Mouse (Mus musculus) G1E (cell line): ENCODE data around the gene Pip5k1b. TPM values are rescaled to one million over a fixed set of nuclear protein-coding genes. Genes with fewer than 3 reads are reported as not detected.

ENCODE experiments used
- ATAC-seq: 2 replicates; pipeline ENCODE4 v1.8.0; 2016; ENCODE audit warnings: mild to moderate bottlenecking; ENCODE audit not compliant: insufficient number of reproducible peaks, poor library complexity, low FRiP score, severe bottlenecking; ENCODE audit errors: extremely low read depth
- DNase-seq: peaks from one replicate; pipeline ENCODE4 v3.0.0; 2012; ENCODE audit warnings: low spot score
- H3K27me3 ChIP-seq: 2 replicates; pipeline ENCODE4 v1.6.1; 2012; ENCODE audit warnings: mild to moderate bottlenecking, low read length, inconsistent platforms; ENCODE audit not compliant: insufficient read depth
- H3K36me3 ChIP-seq: replicated peaks from 2 replicates; pipeline ENCODE3; 2012; ENCODE audit warnings: mild to moderate bottlenecking, inconsistent platforms
- H3K4me1 ChIP-seq: 2 replicates; pipeline ENCODE4 v1.6.1; 2012; ENCODE audit warnings: low read depth, low read length, inconsistent platforms, mixed read lengths; ENCODE audit not compliant: insufficient read depth
- H3K4me3 ChIP-seq: 2 replicates; pipeline ENCODE4 v1.5.1; 2012; ENCODE audit warnings: low read depth, mild to moderate bottlenecking, inconsistent platforms, low read length, moderate library complexity, mixed read lengths
- H3K9me3 ChIP-seq: replicated peaks from 2 replicates; pipeline ENCODE4 v1.6.1; 2012; ENCODE audit warnings: inconsistent platforms
- CTCF ChIP-seq: IDR thresholded peaks from 2 replicates; pipeline ENCODE4 v1.5.1; 2012; ENCODE audit warnings: low read depth, low read length, inconsistent platforms, mixed read lengths
- GATA1 ChIP-seq: IDR thresholded peaks from 2 replicates; pipeline ENCODE4 v1.6.1; 2012; ENCODE audit warnings: borderline replicate concordance, low read length, inconsistent platforms, mixed read lengths
- GATA2 ChIP-seq: IDR thresholded peaks from 2 replicates; pipeline ENCODE4 v1.6.1; 2012; ENCODE audit warnings: low read depth, low read length, inconsistent platforms, borderline replicate concordance
- POLR2AphosphoS5 ChIP-seq: IDR thresholded peaks from 2 replicates; pipeline ENCODE4 v1.6.1; 2012; ENCODE audit warnings: low read depth, low read length, inconsistent platforms; ENCODE audit not compliant: insufficient replicate concordance
- TAL1 ChIP-seq: conservative IDR thresholded peaks from 2 replicates; pipeline ENCODE4 v1.6.1; 2012; ENCODE audit warnings: low read depth, low read length, inconsistent platforms, mixed read lengths
- polyA plus RNA-seq: library from polyadenylated mRNA; stranded (reverse); fragments of >175 nt; gene quantifications from 2 replicates; pipeline ENCODE4 v1.2.3, GENCODE M21; 2012
- total RNA-seq, 2 experiments: library from RNA; stranded (forward) in 1 of 2; stranded (reverse) in 1 of 2; fragments of 200-1000 nt in 1 of 2; fragments of >200 nt in 1 of 2; fragmentation: Nextera tagmentation in 1 of 2; gene quantifications; 2 replicates each; pipeline ENCODE4 v1.2.3; 2014 to 2017

The Pip5k1b gene
- total and polyA plus RNA-seq, 3 experiments = 12.7 to 66.4 (median 23.6) TPM

DNA sequence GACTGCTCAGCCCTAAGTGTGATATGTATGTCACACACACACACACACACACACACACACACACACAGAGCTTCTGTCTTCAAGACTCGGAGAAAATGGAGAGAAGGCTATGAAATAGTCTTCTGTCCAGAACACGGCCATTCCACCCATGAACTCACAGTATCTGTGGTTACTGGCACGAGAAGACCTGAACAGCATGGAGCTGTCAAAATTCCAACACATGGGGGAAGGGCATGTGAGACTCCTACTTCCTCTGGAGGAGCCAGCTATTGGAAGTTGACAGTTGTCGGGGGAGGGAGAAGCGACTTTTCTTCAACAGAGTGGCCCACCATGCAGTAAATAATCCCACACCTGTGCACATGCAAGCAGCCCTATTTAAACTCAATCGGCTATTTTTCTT lies 121.4 kb downstream of the Pip5k1b start:
- Histone ChIP-seq H3K4me1 (peaks cover 15% of the 10 kb centered on the region; the same call in 1 of the 2 replicates), H3K36me3 (peaks cover 77% of the 10 kb centered on the region), H3K27me3 (no peaks in the 10 kb centered on the region), H3K9me3 (no peaks in the 10 kb centered on the region), H3K4me3 (no peak overlapping the region)
- DNase-seq (no peak), ATAC-seq (no peak)
- TF ChIP-seq GATA2 (no peak), CTCF (no peak), POLR2AphosphoS5 (no peak), TAL1 (no peak), GATA1 (no peak)

DNA sequence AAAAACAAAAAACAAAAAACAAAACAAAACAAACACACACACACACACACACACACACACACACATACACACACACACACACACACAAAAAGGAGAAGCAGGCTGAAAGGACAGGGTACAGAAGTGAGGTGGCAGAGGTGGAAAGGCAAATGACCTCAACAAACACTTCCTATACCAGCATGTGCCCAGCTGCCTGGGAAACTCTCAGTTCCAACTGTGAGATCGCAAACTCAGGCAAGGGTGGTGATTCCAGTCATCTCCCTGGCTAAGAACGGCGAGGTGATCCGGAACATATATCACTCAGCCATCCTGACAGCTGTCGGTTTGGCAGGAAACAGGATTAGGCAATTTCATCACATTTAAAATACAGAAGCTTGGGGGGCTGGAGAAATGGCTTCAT lies 123.2 kb downstream of the Pip5k1b start:
- Histone ChIP-seq H3K4me3 (no peak overlapping the region), H3K9me3 (no peaks in the 10 kb centered on the region), H3K4me1 (peaks cover 16% of the 10 kb centered on the region), H3K36me3 (peaks cover 75% of the 10 kb centered on the region), H3K27me3 (no peaks in the 10 kb centered on the region)
- TF ChIP-seq TAL1 (no peak), CTCF (no peak), POLR2AphosphoS5 (no peak), GATA2 (no peak), GATA1 (no peak)
- DNase-seq = no peak
- ATAC-seq = no peak

DNA sequence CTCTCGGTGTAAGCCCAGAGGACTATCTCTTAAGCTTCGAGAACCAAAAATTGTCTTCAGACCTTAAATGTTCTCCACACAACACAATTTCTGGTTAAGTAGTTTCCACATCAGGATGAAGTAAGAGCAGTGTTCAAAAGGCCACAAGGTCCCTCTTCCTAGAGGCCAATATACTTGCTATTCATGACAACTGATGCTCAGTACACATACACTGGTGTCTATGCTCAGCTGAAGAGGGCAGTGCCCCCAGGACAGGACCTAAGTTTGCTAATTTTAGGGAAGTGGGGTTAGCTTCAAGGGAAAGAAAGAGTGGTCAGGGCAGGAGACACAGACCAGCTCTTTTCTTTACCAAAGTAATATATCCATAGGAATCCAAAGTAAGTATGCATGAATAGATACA lies 124.3 kb downstream of the Pip5k1b start:
- Histone ChIP-seq H3K9me3 (no peaks in the 10 kb centered on the region), H3K27me3 (no peaks in the 10 kb centered on the region), H3K4me3 (no peak overlapping the region), H3K4me1 (peaks cover 19% of the 10 kb centered on the region), H3K36me3 (peaks cover 78% of the 10 kb centered on the region)
- ATAC-seq (no peak), DNase-seq (no peak)
- TF ChIP-seq CTCF = no peak
- TF ChIP-seq GATA2 = no peak
- TF ChIP-seq POLR2AphosphoS5 = no peak
- no peak for TF ChIP-seq GATA1

DNA sequence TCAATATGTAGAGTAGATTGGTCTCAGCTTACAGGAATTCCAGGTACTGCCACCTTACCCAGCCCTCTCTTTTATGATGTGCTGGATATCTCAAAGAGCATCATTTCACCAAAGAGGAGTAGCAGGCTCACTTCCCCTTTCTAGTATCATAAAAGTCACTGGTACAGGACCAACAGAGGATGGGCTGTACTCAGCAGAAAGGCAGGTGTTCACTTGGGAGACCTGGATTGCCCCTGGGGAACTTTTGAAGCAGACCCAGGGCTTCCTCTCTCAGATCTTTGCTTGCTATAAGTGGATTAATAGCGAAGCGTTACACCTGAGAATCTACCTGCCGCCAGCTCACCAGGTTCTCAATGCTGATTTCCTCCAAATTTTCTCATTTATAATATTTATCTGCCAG lies 127.7 kb downstream of the Pip5k1b start:
- no peak for TF ChIP-seq TAL1
- no peak for TF ChIP-seq POLR2AphosphoS5
- no peak for TF ChIP-seq GATA1
- no peak for TF ChIP-seq GATA2
- no peak for TF ChIP-seq CTCF
- H3K4me3 ChIP-seq = no peak overlapping the region
- H3K4me1 ChIP-seq = peaks cover 13% of the 10 kb centered on the region
- DNase-seq (peak; percentile 4), ATAC-seq (no peak)
- H3K9me3 ChIP-seq = no peaks in the 10 kb centered on the region
- H3K36me3 ChIP-seq = peaks cover 67% of the 10 kb centered on the region
- H3K27me3 ChIP-seq = no peaks in the 10 kb centered on the region

DNA sequence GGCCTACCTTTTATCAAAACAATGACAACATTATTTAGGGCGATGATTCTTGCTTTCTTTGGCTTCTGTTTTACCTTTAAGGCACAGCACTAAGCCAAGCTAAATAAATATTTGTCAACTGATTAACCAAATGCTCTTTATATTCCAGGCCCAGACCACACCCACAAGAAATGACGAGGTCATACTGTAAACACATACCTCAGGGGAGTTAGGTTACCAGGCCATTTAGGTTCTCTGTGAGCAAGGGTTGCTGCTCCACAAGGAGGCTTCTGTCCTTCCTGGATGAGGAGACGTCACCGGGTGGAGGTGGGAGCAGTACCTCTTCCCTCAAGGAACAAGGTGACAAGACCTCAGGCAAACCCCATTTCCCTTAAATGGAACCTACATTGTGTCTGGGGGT lies 128.4 kb downstream of the Pip5k1b start:
- Histone ChIP-seq H3K4me3 (no peak overlapping the region), H3K27me3 (no peaks in the 10 kb centered on the region), H3K36me3 (peaks cover 68% of the 10 kb centered on the region), H3K9me3 (no peaks in the 10 kb centered on the region), H3K4me1 (peaks cover 13% of the 10 kb centered on the region)
- ATAC-seq = no peak
- no peak for DNase-seq
- TF ChIP-seq GATA1 (no peak), GATA2 (no peak), TAL1 (no peak)

DNA sequence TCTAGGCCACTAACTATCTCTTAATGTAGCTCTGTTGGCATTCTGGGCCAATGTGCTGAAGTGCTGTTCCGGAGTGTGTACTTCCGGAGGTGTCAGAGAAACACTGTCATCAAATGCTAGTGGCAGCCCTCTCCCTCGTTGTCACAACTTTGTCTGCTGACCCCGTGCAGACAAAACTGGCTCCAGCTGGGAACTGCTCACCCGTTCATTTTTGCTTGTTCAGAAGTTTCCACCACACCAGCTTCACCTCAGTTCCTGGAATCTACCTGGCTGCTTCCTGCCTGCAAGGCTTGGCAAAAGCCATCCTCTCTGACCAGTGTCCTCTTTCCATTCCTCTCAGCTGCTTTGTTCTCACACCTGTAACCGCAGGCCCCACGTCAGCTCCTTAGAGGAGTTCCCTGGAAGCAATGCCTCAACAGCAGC lies 128.9 kb downstream of the Pip5k1b start:
- Histone ChIP-seq H3K4me1 (peaks cover 11% of the 10 kb centered on the region), H3K4me3 (no peak overlapping the region), H3K36me3 (peaks cover 69% of the 10 kb centered on the region), H3K27me3 (no peaks in the 10 kb centered on the region), H3K9me3 (no peaks in the 10 kb centered on the region)
- ATAC-seq (no peak), DNase-seq (no peak)
- TF ChIP-seq GATA1 (no peak), POLR2AphosphoS5 (no peak), GATA2 (no peak), TAL1 (no peak), CTCF (no peak)

DNA sequence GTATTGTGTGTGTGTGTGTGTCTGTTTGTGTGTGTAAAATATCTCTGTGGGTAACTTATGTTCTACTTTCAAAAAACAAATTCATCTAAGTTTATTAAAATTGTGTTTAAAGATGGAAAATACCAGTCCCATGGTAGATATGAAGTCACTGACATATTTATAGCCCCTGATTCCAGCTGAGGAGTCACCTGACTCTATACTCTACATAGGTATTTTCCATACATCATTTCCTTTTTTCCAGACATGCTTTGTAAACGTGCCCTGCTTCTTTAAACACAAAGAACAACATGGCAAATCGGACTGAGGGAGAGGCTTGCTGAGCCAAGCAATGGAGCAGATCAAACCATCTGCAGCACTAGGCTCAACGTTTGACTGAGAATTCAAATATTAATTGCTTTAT lies 137.6 kb downstream of the Pip5k1b start:
- Histone ChIP-seq H3K36me3 (peaks cover 70% of the 10 kb centered on the region), H3K9me3 (no peaks in the 10 kb centered on the region), H3K4me3 (no peak overlapping the region), H3K27me3 (no peaks in the 10 kb centered on the region), H3K4me1 (no peaks in the 10 kb centered on the region)
- ATAC-seq (no peak), DNase-seq (no peak)
- TF ChIP-seq CTCF = no peak
- no peak for TF ChIP-seq TAL1
- no peak for TF ChIP-seq GATA1
- TF ChIP-seq POLR2AphosphoS5 = no peak
- TF ChIP-seq GATA2 = no peak
